ENCODE assay signal across 8 mouse cellular contexts in genomic region chr17:5872506-5872905, GRCm38 (mm10). TPM values are rescaled to one million over a fixed set of nuclear protein-coding genes. Genes with fewer than 3 reads are reported as not detected.
A peak's percentile ranks its signal among the peaks of the same experiment; 100 is the strongest.
DNase-seq lines count a peak whose midpoint lies in the region; ATAC-seq lines count a peak whose summit lies in the region.

No protein-coding gene starts in this region.

- 22% methylated on average over 12 of the region's 12 CpGs for WGBS in heart, embryonic 12.5 days
- WGBS in midbrain, embryonic 14.5 days, result 58% methylated on average over 12 of the region's 12 CpGs

- no peaks in the 10 kb centered on the region for H3K36me3 ChIP-seq in heart, embryonic 12.5 days
- H3K36me3 ChIP-seq in midbrain, embryonic 14.5 days (ENCODE audit: control insufficient read depth, insufficient read depth, low read length), result no peaks in the 10 kb centered on the region

- H3K9ac ChIP-seq in heart, embryonic 12.5 days, result peak overlapping the region; percentile 29; the same call in 1 of the 2 replicates
- no peak overlapping the region for H3K9ac ChIP-seq in midbrain, embryonic 14.5 days (replicated peaks; ENCODE audit: low read length)

- H3K27ac ChIP-seq in heart, embryonic 12.5 days (ENCODE audit: poor library complexity, severe bottlenecking), result peak overlapping the region; percentile 68
- no peak overlapping the region for H3K27ac ChIP-seq in midbrain, embryonic 14.5 days (replicated peaks; ENCODE audit: low read depth, low read length)

- peaks cover 46% of the 10 kb centered on the region for H3K4me1 ChIP-seq in heart, embryonic 12.5 days (replicated peaks)
- 0 out of 2 replicates have a peak, but pooled peaks cover 3% of the 10 kb centered on the region for H3K4me1 ChIP-seq in midbrain, embryonic 14.5 days (ENCODE audit: control insufficient read depth, insufficient read depth, low read length)

- no peaks in the 10 kb centered on the region for H3K27me3 ChIP-seq in heart, embryonic 12.5 days (replicated peaks)
- H3K27me3 ChIP-seq in midbrain, embryonic 14.5 days (ENCODE audit: control insufficient read depth, insufficient read depth, low read length), result no peaks in the 10 kb centered on the region

- 0 out of 2 replicates have a peak overlapping the region, but pooled peaks have one; percentile 11 for H3K4me3 ChIP-seq in heart, embryonic 12.5 days
- H3K4me3 ChIP-seq in midbrain, embryonic 14.5 days (replicated peaks; ENCODE audit: low read depth, low read length), result no peak overlapping the region

- DNase-seq in right cerebral cortex, adult 18-20 months, result peak; percentile 59
- DNase-seq in right cerebral cortex, postnatal 36 days (ENCODE audit: low spot score in 2 of 2), result no peak
- peak; percentile 73 for DNase-seq in cerebellum, adult 9-10 months
- peak; percentile 90 for DNase-seq in kidney, postnatal 10 days
- peak; percentile 58 for DNase-seq in midbrain, embryonic 14.5 days
- DNase-seq in layer of hippocampus, adult 9-11 months, result no peak

- no peaks in the 10 kb centered on the region for H3K9me3 ChIP-seq in heart, embryonic 12.5 days (replicated peaks)
- H3K9me3 ChIP-seq in midbrain, embryonic 14.5 days (ENCODE audit: control insufficient read depth, low read length), result no peaks in the 10 kb centered on the region

- ATAC-seq in heart, embryonic 12.5 days (ENCODE audit: insufficient number of reproducible peaks, low FRiP score), result peak; percentile 86
- no peak for ATAC-seq in midbrain, embryonic 14.5 days (ENCODE audit: low FRiP score, low TSS enrichment)
- ATAC-seq in erythroblast, adult 5-6 weeks (replicated peaks; ENCODE audit: low FRiP score, poor library complexity, severe bottlenecking), result no peak

- peak overlapping the region; percentile 44 for H3K4me2 ChIP-seq in heart, embryonic 12.5 days
- H3K4me2 ChIP-seq in midbrain, embryonic 14.5 days (ENCODE audit: low read length), result no peak overlapping the region

RNA-seq across cellular contexts. Expression of gene Snx9, which starts 31.4 kb away (rescaled TPM):
- polyA plus RNA-seq in heart, embryonic 12.5 days (2016; fragmentation: Nextera tagmentation; extraction: Ambion mirVana), result 28.9 and 29.6 TPM in 2 replicates
- 4.5 and 8.3 TPM in 2 replicates for polyA plus RNA-seq in midbrain, embryonic 14.5 days (2014; fragmentation: Nextera tagmentation; extraction: Ambion mirVana)
- total RNA-seq in erythroblast, adult 5-6 weeks (2015; ENCODE audit: low replicate concordance), result 13.3 and 16.7 TPM in 2 replicates
- 7.5 and 9.8 TPM in 2 replicates for total RNA-seq in erythroblast, adult 5-6 weeks (2017; ENCODE audit: low replicate concordance)

Comparison
In these comparisons a context has a peak if more than half of its experiments do, and no peak if none do; other contexts are left out.
1. DNase-seq: peak in right cerebral cortex, adult 18-20 months (single experiment), cerebellum, adult 9-10 months (single experiment), kidney, postnatal 10 days (single experiment) and midbrain, embryonic 14.5 days (single experiment); none in right cerebral cortex, postnatal 36 days (0 of 2) and layer of hippocampus, adult 9-11 months (single experiment).